Mouse (Mus musculus): ENCODE measurements around the gene Tspan18. TPM values are rescaled to one million over a fixed set of nuclear protein-coding genes. Genes with fewer than 3 reads are reported as not detected.

Gene Tspan18
- polyA plus RNA-seq, 1 experiment from 2014 or later = 23.0 TPM

DNA sequence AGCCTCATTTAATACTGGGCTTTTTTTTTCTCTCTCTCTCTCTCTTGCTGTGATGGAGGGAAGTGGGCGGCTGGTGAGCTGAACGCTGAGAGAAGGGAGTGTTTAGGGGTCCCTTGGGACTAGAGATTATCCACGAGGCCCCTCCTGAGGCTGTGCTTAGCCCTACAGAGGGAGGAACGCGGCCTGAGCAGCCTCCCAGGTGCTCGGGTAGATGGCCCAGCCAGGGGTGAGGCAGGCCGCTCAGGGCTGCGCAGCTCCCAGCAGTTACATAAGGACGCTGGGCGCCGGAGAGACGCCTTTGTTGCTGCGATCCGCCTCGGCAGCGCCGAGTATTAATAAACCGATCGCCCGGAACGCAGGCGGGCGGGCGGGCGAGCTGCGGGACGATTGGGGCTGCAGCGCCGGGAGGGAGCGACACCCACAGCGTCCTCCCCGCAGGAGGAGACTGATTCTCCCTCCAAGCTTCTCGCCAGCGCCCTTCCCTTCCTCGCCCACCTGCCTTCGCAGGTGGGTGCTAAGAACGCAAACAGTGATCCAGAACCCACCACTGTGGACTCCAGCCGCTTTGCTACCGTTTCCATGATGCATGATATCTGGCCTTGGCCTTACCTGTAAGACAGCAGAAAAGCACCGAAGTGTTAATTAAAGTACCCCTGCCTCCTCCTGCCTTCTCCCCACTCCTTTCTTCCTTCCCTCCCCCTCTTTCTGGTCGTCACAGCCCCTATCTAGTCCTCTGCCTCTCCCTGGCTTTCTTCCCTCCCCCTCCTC lies 154.0 kb downstream of the Tspan18 start:
- Histone ChIP-seq H3K9ac (peak overlapping the region; percentile 43), H3K4me3 (replicated peaks) (peak overlapping the region; percentile 29), H3K27ac (peak overlapping the region; percentile 37), H3K4me1 (replicated peaks) (peaks cover 37% of the 10 kb centered on the region), H3K4me2 (replicated peaks) (peak overlapping the region; percentile 70), H3K36me3 (no peaks in the 10 kb centered on the region), H3K27me3 (replicated peaks) (no peaks in the 10 kb centered on the region), H3K9me3 (no peaks in the 10 kb centered on the region)
- WGBS = 4% methylated on average over 41 of the region's 41 CpGs
- no peak; the same call in 1 of the 2 replicates for ATAC-seq

DNA sequence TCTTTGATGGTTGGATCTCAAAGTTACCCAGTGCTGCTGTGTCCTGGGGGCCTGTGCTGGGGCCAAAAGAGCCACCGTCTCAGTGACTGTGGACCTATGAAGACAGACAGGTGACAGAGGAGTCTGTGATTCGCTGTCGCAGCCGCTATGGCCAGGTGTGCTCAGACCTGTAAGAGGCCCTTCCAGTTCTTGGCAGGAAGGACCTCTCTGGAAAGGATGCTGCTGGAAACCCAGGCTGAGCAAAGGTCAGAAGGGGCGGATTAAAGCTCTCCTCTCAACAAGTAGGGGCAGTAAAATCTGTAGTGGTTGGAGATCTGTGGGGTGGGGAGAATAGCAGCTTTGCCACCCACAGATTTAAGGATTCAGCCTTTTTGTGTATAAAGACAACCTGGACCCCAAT lies 154.7 kb downstream of the Tspan18 start:
- H3K9ac ChIP-seq = no peak overlapping the region
- peak overlapping the region; percentile 70; the same call in 1 of the 2 replicates for H3K4me2 ChIP-seq (replicated peaks)
- ATAC-seq = peak; percentile 59
- WGBS = 50% methylated on average over 5 of the region's 5 CpGs
- no peak overlapping the region for H3K4me3 ChIP-seq (replicated peaks)
- no peaks in the 10 kb centered on the region for H3K9me3 ChIP-seq
- peaks cover 41% of the 10 kb centered on the region for H3K4me1 ChIP-seq (replicated peaks)
- H3K27ac ChIP-seq = no peak overlapping the region
- no peaks in the 10 kb centered on the region for H3K36me3 ChIP-seq
- H3K27me3 ChIP-seq (replicated peaks) = no peaks in the 10 kb centered on the region

GRCm38 (mm10) chr2:93178313-93178677 lies 156.0 kb downstream of the Tspan18 start:
- Histone ChIP-seq H3K36me3 (no peaks in the 10 kb centered on the region), H3K4me3 (replicated peaks) (no peak overlapping the region), H3K27me3 (replicated peaks) (no peaks in the 10 kb centered on the region), H3K27ac (no peak overlapping the region), H3K9me3 (no peaks in the 10 kb centered on the region), H3K4me2 (replicated peaks) (no peak overlapping the region), H3K9ac (no peak overlapping the region), H3K4me1 (replicated peaks) (peaks cover 47% of the 10 kb centered on the region)
- ATAC-seq = no peak
- 80% methylated on average over 4 of the region's 4 CpGs for WGBS

GRCm38 (mm10) chr2:93177668-93178312 lies 156.5 kb downstream of the Tspan18 start:
- Histone ChIP-seq H3K9me3 (no peaks in the 10 kb centered on the region), H3K4me2 (replicated peaks) (no peak overlapping the region)

GRCm38 (mm10) chr2:93176871-93177667 lies 157.2 kb downstream of the Tspan18 start:
- no peak overlapping the region for H3K4me3 ChIP-seq (replicated peaks)
- WGBS = 11% methylated on average over 17 of the region's 17 CpGs

More at GRCm38 (mm10) chr2:93177668-93178312, 156.5 kb downstream of the Tspan18 start:
- Histone ChIP-seq H3K36me3 (no peaks in the 10 kb centered on the region), H3K4me1 (replicated peaks) (peaks cover 52% of the 10 kb centered on the region), H3K4me3 (replicated peaks) (no peak overlapping the region), H3K27me3 (replicated peaks) (no peaks in the 10 kb centered on the region), H3K27ac (no peak overlapping the region), H3K9ac (no peak overlapping the region)
- 76% methylated on average over 20 of the region's 20 CpGs for WGBS
- no peak for ATAC-seq

GRCm38 (mm10) chr2:93176193-93176798 lies 158.0 kb downstream of the Tspan18 start:
- peak overlapping the region; percentile 62 for H3K27ac ChIP-seq
- 31% methylated on average over 4 of the region's 4 CpGs for WGBS
- H3K36me3 ChIP-seq = no peaks in the 10 kb centered on the region
- H3K9me3 ChIP-seq = no peaks in the 10 kb centered on the region
- no peak overlapping the region for H3K9ac ChIP-seq
- H3K27me3 ChIP-seq (replicated peaks) = no peaks in the 10 kb centered on the region
- peak overlapping the region; percentile 47; the same call in 1 of the 2 replicates for H3K4me2 ChIP-seq (replicated peaks)
- ATAC-seq = no peak
- peaks cover 60% of the 10 kb centered on the region for H3K4me1 ChIP-seq (replicated peaks)
- no peak overlapping the region for H3K4me3 ChIP-seq (replicated peaks)

More at GRCm38 (mm10) chr2:93176871-93177667, 157.2 kb downstream of the Tspan18 start:
- Histone ChIP-seq H3K4me2 (replicated peaks) (peak overlapping the region; percentile 47), H3K9ac (no peak overlapping the region), H3K27me3 (replicated peaks) (no peaks in the 10 kb centered on the region), H3K9me3 (no peaks in the 10 kb centered on the region), H3K4me1 (replicated peaks) (peaks cover 52% of the 10 kb centered on the region), H3K27ac (peak overlapping the region; percentile 62), H3K36me3 (no peaks in the 10 kb centered on the region)
- peak; percentile 58 for ATAC-seq

- no peaks in the 10 kb centered on the region for H3K9me3 ChIP-seq
- H3K36me3 ChIP-seq = no peaks in the 10 kb centered on the region
- H3K9ac ChIP-seq = no peak overlapping the region
- H3K4me3 ChIP-seq (replicated peaks) = no peak overlapping the region
- WGBS = 77% methylated on average over 2 of the region's 2 CpGs
- no peak overlapping the region for H3K27ac ChIP-seq
- peaks cover 65% of the 10 kb centered on the region for H3K4me1 ChIP-seq (replicated peaks)
- H3K4me2 ChIP-seq (replicated peaks) = no peak overlapping the region
- H3K27me3 ChIP-seq (replicated peaks) = no peaks in the 10 kb centered on the region
- no peak for ATAC-seq
These were observed 158.6 kb downstream of the Tspan18 start for GRCm38 (mm10) chr2:93175721-93176120.

DNA sequence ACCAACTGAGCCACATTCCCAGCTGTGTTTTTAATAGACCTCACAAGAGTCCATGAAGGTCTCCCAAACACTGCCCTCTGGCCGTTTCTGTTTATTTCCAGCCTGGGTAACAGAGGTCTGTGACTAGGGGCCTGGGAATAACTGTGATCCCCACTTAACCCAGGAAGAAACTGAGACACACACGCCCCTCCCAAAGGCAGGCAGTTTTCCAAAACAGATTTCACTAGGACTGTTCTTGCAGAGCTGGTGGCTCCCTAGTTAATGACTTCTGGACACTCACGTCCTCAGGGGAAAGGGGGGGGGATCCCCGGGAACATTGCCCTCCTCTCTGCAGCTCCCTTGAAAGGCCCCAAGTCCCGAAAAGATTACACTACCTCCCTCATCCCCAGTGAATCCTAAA lies 159.0 kb downstream of the Tspan18 start:
- 28% methylated on average over 5 of the region's 5 CpGs for WGBS
- Histone ChIP-seq H3K9me3 (no peaks in the 10 kb centered on the region), H3K4me1 (replicated peaks) (peaks cover 66% of the 10 kb centered on the region), H3K27me3 (replicated peaks) (no peaks in the 10 kb centered on the region), H3K9ac (no peak overlapping the region), H3K4me2 (replicated peaks) (no peak overlapping the region), H3K4me3 (replicated peaks) (no peak overlapping the region), H3K36me3 (no peaks in the 10 kb centered on the region), H3K27ac (0 out of 2 replicates have a peak overlapping the region, but pooled peaks have one; percentile 9)
- ATAC-seq = no peak

GRCm38 (mm10) chr2:93174159-93174558 lies 160.1 kb downstream of the Tspan18 start:
- Histone ChIP-seq H3K27ac (peak overlapping the region; percentile 36; the same call in 1 of the 2 replicates), H3K27me3 (replicated peaks) (no peaks in the 10 kb centered on the region), H3K9me3 (no peaks in the 10 kb centered on the region), H3K4me3 (replicated peaks) (no peak overlapping the region), H3K36me3 (no peaks in the 10 kb centered on the region), H3K4me1 (replicated peaks) (peaks cover 62% of the 10 kb centered on the region), H3K4me2 (replicated peaks) (no peak overlapping the region), H3K9ac (no peak overlapping the region)
- ATAC-seq = no peak
- WGBS = 56% methylated on average over 5 of the region's 5 CpGs

GRCm38 (mm10) chr2:93172460-93172859 lies 161.8 kb downstream of the Tspan18 start:
- H3K4me3 ChIP-seq (replicated peaks) = no peak overlapping the region
- WGBS = 34% methylated on average over 5 of the region's 5 CpGs
- peak; percentile 40 for ATAC-seq

GRCm38 (mm10) chr2:93171929-93172328 lies 162.4 kb downstream of the Tspan18 start:
- H3K4me1 ChIP-seq (replicated peaks) = peaks cover 54% of the 10 kb centered on the region
- H3K4me2 ChIP-seq (replicated peaks) = no peak overlapping the region
- no peaks in the 10 kb centered on the region for H3K9me3 ChIP-seq
- 75% methylated on average over 6 of the region's 6 CpGs for WGBS
- H3K27me3 ChIP-seq (replicated peaks) = no peaks in the 10 kb centered on the region
- ATAC-seq = no peak
- H3K9ac ChIP-seq = no peak overlapping the region
- H3K4me3 ChIP-seq (replicated peaks) = no peak overlapping the region
- no peak overlapping the region for H3K27ac ChIP-seq
- no peaks in the 10 kb centered on the region for H3K36me3 ChIP-seq

More at GRCm38 (mm10) chr2:93172460-93172859, 161.8 kb downstream of the Tspan18 start:
- Histone ChIP-seq H3K27me3 (replicated peaks) (no peaks in the 10 kb centered on the region), H3K4me1 (replicated peaks) (peaks cover 59% of the 10 kb centered on the region), H3K4me2 (replicated peaks) (no peak overlapping the region), H3K36me3 (no peaks in the 10 kb centered on the region), H3K9ac (no peak overlapping the region), H3K27ac (0 out of 2 replicates have a peak overlapping the region, but pooled peaks have one; percentile 17), H3K9me3 (no peaks in the 10 kb centered on the region)

DNA sequence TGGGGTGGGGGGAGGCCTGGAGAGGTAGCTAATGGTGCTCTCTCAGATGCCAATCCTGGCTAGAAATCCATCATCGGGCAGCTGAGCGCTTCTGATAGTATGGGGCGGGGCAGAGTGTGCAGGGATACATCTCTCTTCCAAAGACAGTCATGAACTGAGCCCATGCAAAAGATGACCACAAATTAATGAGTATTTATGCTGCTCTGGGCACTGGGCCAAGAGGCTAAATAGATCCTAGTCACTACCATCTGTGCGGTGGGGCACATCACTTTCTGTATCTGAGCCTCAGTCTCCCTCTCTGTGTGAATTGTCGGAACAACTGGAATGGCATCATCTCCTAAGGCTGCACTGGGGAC lies 163.5 kb downstream of the Tspan18 start:
- Histone ChIP-seq H3K9ac (no peak overlapping the region), H3K4me2 (replicated peaks) (no peak overlapping the region), H3K9me3 (no peaks in the 10 kb centered on the region), H3K36me3 (no peaks in the 10 kb centered on the region), H3K4me3 (replicated peaks) (no peak overlapping the region), H3K27me3 (replicated peaks) (no peaks in the 10 kb centered on the region), H3K27ac (peak overlapping the region; percentile 13; the same call in 1 of the 2 replicates), H3K4me1 (replicated peaks) (peaks cover 48% of the 10 kb centered on the region)
- WGBS = 48% methylated on average over 5 of the region's 5 CpGs
- peak; percentile 27 for ATAC-seq
